ENCODE assay signal across 11 mouse cellular contexts in the genomic region with DNA sequence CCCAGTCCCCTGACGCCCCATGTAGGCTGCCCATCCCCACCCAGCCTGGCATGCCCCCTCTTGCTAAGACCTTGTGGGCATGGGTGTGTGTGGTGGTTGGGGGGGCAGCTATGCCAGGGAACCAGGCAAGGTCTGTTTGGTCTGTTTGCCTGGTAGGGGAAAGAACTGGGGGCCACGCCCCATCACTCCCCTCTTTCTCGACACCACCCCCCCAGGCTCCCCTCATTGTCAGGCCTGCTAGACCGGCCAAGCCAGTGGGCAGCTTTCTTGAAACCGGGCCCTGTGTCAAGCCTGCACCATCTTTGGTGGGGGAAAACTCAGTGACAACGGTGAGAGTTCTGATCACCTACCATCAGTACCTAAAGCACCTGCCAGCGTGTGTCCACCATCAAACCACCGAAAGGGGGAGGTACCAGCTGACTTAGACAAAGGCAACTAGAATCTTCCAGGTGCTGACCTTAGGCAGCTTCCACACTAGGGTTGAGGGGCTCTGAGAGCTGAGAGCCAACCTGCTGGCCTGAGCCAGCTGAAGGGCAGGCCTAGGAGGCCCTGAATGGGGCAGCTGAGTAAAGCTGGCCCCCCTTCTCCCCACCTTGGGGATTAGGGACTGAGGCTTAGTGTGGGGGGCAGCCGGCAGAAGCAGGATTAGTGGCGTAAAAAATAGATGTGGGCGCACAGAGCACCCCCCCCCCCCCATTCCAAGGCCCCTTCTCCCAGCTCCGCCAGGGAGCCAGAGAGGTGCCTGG. TPM values are rescaled to one million over a fixed set of nuclear protein-coding genes. Genes with fewer than 3 reads are reported as not detected.
DNase-seq lines count a peak whose midpoint lies in the region; ATAC-seq and TF ChIP-seq lines count a peak whose summit lies in the region.
"Had no signal": no experiment of that assay in that cellular context is flagged by ENCODE, and none has a peak within 500 bp of the region (broad histone marks: within the 10 kb centered on the region; RNA-seq: fewer than 3 reads in every experiment).

No protein-coding gene starts in this region.

- H3K4me1 ChIP-seq in megakaryocyte, embryonic 14.5 days, result peaks cover 70% of the 10 kb centered on the region
- peaks cover 13% of the 10 kb centered on the region; the same call in 1 of the 2 replicates for H3K4me1 ChIP-seq in embryonic facial prominence, embryonic 14.5 days (ENCODE audit: control insufficient read depth, insufficient read depth, low read length)
- H3K4me1 ChIP-seq in small intestine, adult 2 months (ENCODE audit: control insufficient read depth, insufficient read depth, insufficient read length, low read length), result peaks cover 52% of the 10 kb centered on the region

- intact Hi-C loops in gastrocnemius, adult 2 months (cut with DNase I), result no loop called here
- intact Hi-C loops in gastrocnemius, postnatal 14 days (cut with DNase I; ENCODE audit: low total_unique reads), result no loop called here
- intact Hi-C loops in left cerebral cortex, postnatal 14 days (cut with DNase I), result no loop called here

- no peak for TF ChIP-seq CTCF in gastrocnemius, adult 2 months (IDR thresholded peaks at IDR 0.05)
- no peak for TF ChIP-seq CTCF in small intestine, adult 2 months (IDR thresholded peaks at IDR 0.05; ENCODE audit: extremely low read depth, insufficient read length, insufficient replicate concordance, low read depth, low read length)

- H3K27me3 ChIP-seq in megakaryocyte, embryonic 14.5 days (replicated peaks), result peaks cover 5% of the 10 kb centered on the region
- H3K27me3 ChIP-seq in embryonic facial prominence, embryonic 14.5 days (replicated peaks; ENCODE audit: control insufficient read depth, insufficient read depth, low read length), result no peaks in the 10 kb centered on the region
- no peaks in the 10 kb centered on the region for H3K27me3 ChIP-seq in small intestine, adult 2 months (ENCODE audit: control insufficient read depth, insufficient read depth, low read length)

- H3K9ac ChIP-seq in embryonic facial prominence, embryonic 14.5 days (ENCODE audit: low read depth, low read length), result 0 out of 2 replicates have a peak overlapping the region, but pooled peaks have one; percentile 19

- no peak for ATAC-seq in megakaryocyte, adult 5-6 weeks (ENCODE audit: poor library complexity, severe bottlenecking)
- ATAC-seq in embryonic facial prominence, embryonic 14.5 days (ENCODE audit: low read depth), result peak; percentile 38; the same call in 1 of the 2 replicates

- no peak overlapping the region for H3K4me3 ChIP-seq in gastrocnemius, adult 2 months
- H3K4me3 ChIP-seq in megakaryocyte, embryonic 14.5 days (replicated peaks), result peak overlapping the region; percentile 28
- H3K4me3 ChIP-seq in embryonic facial prominence, embryonic 14.5 days (ENCODE audit: low read depth, low read length), result no peak overlapping the region
- peak overlapping the region; percentile 65 for H3K4me3 ChIP-seq in small intestine, adult 2 months (ENCODE audit: low read depth, low read length)

- 57% methylated on average over 9 of the region's 12 CpGs for WGBS in embryonic facial prominence, embryonic 14.5 days
- 49% methylated on average over 12 of the region's 12 CpGs for WGBS in small intestine, adult 2 months

- peak overlapping the region; percentile 7; the same call in 1 of the 2 replicates for H3K4me2 ChIP-seq in embryonic facial prominence, embryonic 14.5 days (ENCODE audit: low read depth, low read length)

- peak overlapping the region; percentile 95 for H3K27ac ChIP-seq in gastrocnemius, adult 2 months
- no peak overlapping the region; the same call in 1 of the 2 replicates for H3K27ac ChIP-seq in embryonic facial prominence, embryonic 14.5 days (replicated peaks; ENCODE audit: low read depth, low read length)
- H3K27ac ChIP-seq in small intestine, adult 2 months (ENCODE audit: insufficient read depth, low read depth, low read length), result peak overlapping the region; percentile 41; the same call in 1 of the 2 replicates

- H3K36me3 ChIP-seq in megakaryocyte, embryonic 14.5 days (replicated peaks; ENCODE audit: low read length), result peaks cover 90% of the 10 kb centered on the region
- 0 out of 2 replicates have a peak, but pooled peaks cover under 1% of the 10 kb centered on the region for H3K36me3 ChIP-seq in embryonic facial prominence, embryonic 14.5 days (ENCODE audit: control insufficient read depth, insufficient read depth, low read length)
- H3K36me3 ChIP-seq in small intestine, adult 2 months (ENCODE audit: control insufficient read depth, insufficient read depth, low read length), result peaks cover 67% of the 10 kb centered on the region

- TF ChIP-seq POLR2A in small intestine, adult 2 months (IDR thresholded peaks at IDR 0.05; ENCODE audit: low read depth, low read length), result no peak

- H3K9me3 ChIP-seq in megakaryocyte, embryonic 14.5 days, result no peaks in the 10 kb centered on the region
- no peaks in the 10 kb centered on the region for H3K9me3 ChIP-seq in embryonic facial prominence, embryonic 14.5 days (ENCODE audit: control insufficient read depth, low read length)

- peak; percentile 16 for DNase-seq in gastrocnemius, adult 2 months
- DNase-seq in gastrocnemius, postnatal 14 days, result no peak
- DNase-seq in embryonic facial prominence, embryonic 14.5 days (ENCODE audit: low spot score), result no peak
- no peak for DNase-seq in left cerebral cortex, postnatal 14 days (ENCODE audit: low spot score in 2 of 2)
- DNase-seq in adrenal gland, postnatal 25 days, result no peak
- DNase-seq: B cell, adult 2 months; kidney, adult 9 months had no signal

RNA-seq across cellular contexts. Expression of a gene that starts 10.1 kb away (rescaled TPM):
- total RNA-seq in gastrocnemius, adult 2 months (2021), result 10 to 100 TPM; 22.8 to 33.3 TPM
- total RNA-seq in gastrocnemius, postnatal 14 days (2021), result 10 to 100 TPM; 18.4 to 24.0 TPM
- polyA plus RNA-seq in megakaryocyte, embryonic 14.5 days (2012; ENCODE audit: insufficient read depth, low replicate concordance), result 76.2 and 120 TPM in 2 replicates
- 38.9 and 41.1 TPM in 2 replicates for total RNA-seq in megakaryocyte, adult 5-6 weeks (2015)
- 63.8 and 71.3 TPM in 2 replicates for total RNA-seq in megakaryocyte, adult 5-6 weeks (2017)
- polyA plus RNA-seq in embryonic facial prominence, embryonic 14.5 days (2014; fragmentation: Nextera tagmentation; extraction: Ambion mirVana), result 2.3 and 3.6 TPM in 2 replicates
- polyA plus RNA-seq in small intestine, adult 2 months (2012; rRNA removed), result 97.8 and 262 TPM in 2 replicates
- total RNA-seq in left cerebral cortex, postnatal 14 days (2021), result 1 to 10 TPM; 8.0 to 9.1 TPM
- total RNA-seq in adrenal gland, postnatal 25 days (2021), result 98.2 and 110 TPM in 2 replicates

RNA-seq across cellular contexts. Expression of a gene that starts 18.1 kb away (rescaled TPM):
- 1 to 10 TPM in 1 of 2 experiments, under 1 TPM in 1; 0.41 to 2.1 TPM for total RNA-seq in gastrocnemius, adult 2 months (2021)
- not detected for total RNA-seq in gastrocnemius, postnatal 14 days (2021)
- polyA plus RNA-seq in megakaryocyte, embryonic 14.5 days (2012; ENCODE audit: insufficient read depth, low replicate concordance), result 0.31 and 0.95 TPM in 2 replicates
- total RNA-seq in megakaryocyte, adult 5-6 weeks (2015), result 1.6 and 2.3 TPM in 2 replicates
- 0.37 and 0.44 TPM in 2 replicates for total RNA-seq in megakaryocyte, adult 5-6 weeks (2017)
- polyA plus RNA-seq in embryonic facial prominence, embryonic 14.5 days (2014; fragmentation: Nextera tagmentation; extraction: Ambion mirVana), result not detected in 2 replicates
- polyA plus RNA-seq in small intestine, adult 2 months (2012; rRNA removed), result 0.85 TPM in 1 of 2 replicates, not detected in the other
- 1 to 10 TPM; 1.6 to 4.0 TPM for total RNA-seq in left cerebral cortex, postnatal 14 days (2021)
- 3.1 TPM in 1 of 2 replicates, not detected in the other for total RNA-seq in adrenal gland, postnatal 25 days (2021)
- polyA plus RNA-seq: gonadal fat pad, adult 2 months had no signal

RNA-seq across cellular contexts. Expression of a gene that starts 19.5 kb away (rescaled TPM):
- not detected for total RNA-seq in gastrocnemius, adult 2 months (2021)
- not detected for total RNA-seq in gastrocnemius, postnatal 14 days (2021)
- polyA plus RNA-seq in megakaryocyte, embryonic 14.5 days (2012; ENCODE audit: insufficient read depth, low replicate concordance), result not detected in 2 replicates
- total RNA-seq in megakaryocyte, adult 5-6 weeks (2015), result 0.14 TPM in 1 of 2 replicates, not detected in the other
- not detected in 2 replicates for total RNA-seq in megakaryocyte, adult 5-6 weeks (2017)
- 0.26 and 0.33 TPM in 2 replicates for polyA plus RNA-seq in embryonic facial prominence, embryonic 14.5 days (2014; fragmentation: Nextera tagmentation; extraction: Ambion mirVana)
- polyA plus RNA-seq in small intestine, adult 2 months (2012; rRNA removed), result 2.0 and 9.1 TPM in 2 replicates
- total RNA-seq in left cerebral cortex, postnatal 14 days (2021), result under 1 TPM in 1 of 2 experiments, not detected in 1; 0.23 TPM
- total RNA-seq in adrenal gland, postnatal 25 days (2021), result 0.55 TPM in 1 of 2 replicates, not detected in the other

RNA-seq across cellular contexts. Expression of a gene that starts 22.7 kb away (rescaled TPM):
- not detected for total RNA-seq in gastrocnemius, adult 2 months (2021)
- not detected for total RNA-seq in gastrocnemius, postnatal 14 days (2021)
- not detected in 2 replicates for polyA plus RNA-seq in megakaryocyte, embryonic 14.5 days (2012; ENCODE audit: insufficient read depth, low replicate concordance)
- not detected in 2 replicates for total RNA-seq in megakaryocyte, adult 5-6 weeks (2015)
- total RNA-seq in megakaryocyte, adult 5-6 weeks (2017), result not detected in 2 replicates
- not detected in 2 replicates for polyA plus RNA-seq in embryonic facial prominence, embryonic 14.5 days (2014; fragmentation: Nextera tagmentation; extraction: Ambion mirVana)
- 0.93 and 1.2 TPM in 2 replicates for polyA plus RNA-seq in small intestine, adult 2 months (2012; rRNA removed)
- under 1 TPM; 0.34 to 0.35 TPM for total RNA-seq in left cerebral cortex, postnatal 14 days (2021)
- total RNA-seq in adrenal gland, postnatal 25 days (2021), result 0.38 and 0.76 TPM in 2 replicates

RNA-seq across cellular contexts. Expression of a gene that starts 27.2 kb away (rescaled TPM):
- total RNA-seq in gastrocnemius, adult 2 months (2021), result 10 to 100 TPM; 40.8 to 56.4 TPM
- 10 to 100 TPM; 30.9 to 33.4 TPM for total RNA-seq in gastrocnemius, postnatal 14 days (2021)
- 23.1 and 23.4 TPM in 2 replicates for polyA plus RNA-seq in megakaryocyte, embryonic 14.5 days (2012; ENCODE audit: insufficient read depth, low replicate concordance)
- 9.7 and 11.6 TPM in 2 replicates for total RNA-seq in megakaryocyte, adult 5-6 weeks (2015)
- total RNA-seq in megakaryocyte, adult 5-6 weeks (2017), result 10.8 and 11.8 TPM in 2 replicates
- polyA plus RNA-seq in embryonic facial prominence, embryonic 14.5 days (2014; fragmentation: Nextera tagmentation; extraction: Ambion mirVana), result 24.2 and 24.8 TPM in 2 replicates
- polyA plus RNA-seq in small intestine, adult 2 months (2012; rRNA removed), result 22.1 and 36.1 TPM in 2 replicates
- total RNA-seq in left cerebral cortex, postnatal 14 days (2021), result 10 to 100 TPM; 30.6 to 31.4 TPM
- total RNA-seq in adrenal gland, postnatal 25 days (2021), result 34.7 and 35.4 TPM in 2 replicates

Comparison
In these comparisons a context has a peak if more than half of its experiments do, and no peak if none do; other contexts are left out.
1. H3K4me3 ChIP-seq: peak in megakaryocyte, embryonic 14.5 days (single experiment) and small intestine, adult 2 months (single experiment); none in gastrocnemius, adult 2 months (single experiment) and embryonic facial prominence, embryonic 14.5 days (single experiment).